Mouse (Mus musculus): ENCODE measurements at regions not wholly inside any gene's neighbourhood (a gene's known extent, or its start where the extent isn't known, plus 50 kb on each side); places are given as distances from the start of the nearest gene placed in this dataset.

DNA sequence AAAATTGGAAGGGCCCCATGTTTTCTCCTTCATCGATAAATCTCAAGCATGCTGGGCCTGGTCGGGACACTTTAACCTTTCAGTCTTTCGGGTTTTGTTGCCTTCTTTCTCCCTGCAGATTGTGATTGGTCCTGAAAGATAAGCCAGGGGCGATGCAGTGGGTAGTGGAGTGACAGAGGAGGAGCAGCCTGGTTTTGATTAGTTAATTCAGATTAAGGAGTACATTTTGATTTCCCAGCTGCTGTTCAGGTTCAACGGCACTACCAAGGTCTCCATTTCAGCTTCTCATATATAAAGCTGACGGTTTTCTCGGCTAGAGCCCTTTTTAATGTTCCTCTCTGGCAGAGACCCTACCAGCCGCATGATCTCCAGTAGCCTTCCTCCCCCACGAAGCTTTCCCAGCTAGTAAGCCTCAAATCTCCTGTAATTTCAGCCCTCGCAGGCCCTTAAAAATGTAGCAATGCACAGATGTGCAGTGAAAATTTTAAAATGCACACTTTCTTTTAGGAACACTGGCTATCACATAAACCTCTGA, 493.8 kb upstream of the Pkn2 start:
- no peak for DNase-seq

DNA sequence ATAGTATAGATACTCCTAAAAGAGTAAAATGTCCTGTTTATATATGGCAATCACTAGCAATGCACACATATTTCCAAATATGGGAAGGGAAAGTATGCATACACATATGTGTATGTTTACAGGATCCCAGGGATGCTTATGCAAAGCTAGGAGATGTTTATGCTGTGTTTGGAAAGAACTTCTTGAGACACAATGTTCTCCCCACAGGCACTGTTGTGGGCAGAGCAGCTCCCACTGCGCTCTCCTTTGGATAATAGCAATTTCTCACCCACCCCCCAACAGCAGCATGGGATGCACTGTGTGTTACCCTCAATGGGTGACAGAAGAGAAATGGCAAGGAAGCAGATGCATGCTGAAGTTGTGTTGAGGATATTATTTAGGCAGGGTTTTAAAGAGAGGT, 491.7 kb upstream of the Pkn2 start:
- no peak for DNase-seq

DNA sequence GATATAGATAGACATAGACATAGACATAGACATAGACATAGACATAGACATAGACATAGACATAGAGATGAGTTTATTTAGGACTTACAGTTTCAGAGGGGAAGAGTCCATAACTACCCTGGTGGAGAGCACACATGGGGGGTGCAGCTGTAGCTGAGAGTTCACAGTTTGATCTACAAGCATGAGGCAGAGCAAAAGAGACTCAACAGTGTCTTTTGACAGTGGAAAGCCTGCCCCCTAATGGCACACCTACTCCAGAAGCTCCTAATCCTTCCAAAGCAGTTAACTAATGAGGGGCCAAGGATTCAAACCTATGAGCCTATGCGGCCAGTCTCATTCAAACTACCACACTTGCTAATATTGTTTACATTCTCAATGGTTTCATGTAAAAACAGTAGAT, 487.2 kb upstream of the Pkn2 start:
- DNase-seq = no peak

DNA sequence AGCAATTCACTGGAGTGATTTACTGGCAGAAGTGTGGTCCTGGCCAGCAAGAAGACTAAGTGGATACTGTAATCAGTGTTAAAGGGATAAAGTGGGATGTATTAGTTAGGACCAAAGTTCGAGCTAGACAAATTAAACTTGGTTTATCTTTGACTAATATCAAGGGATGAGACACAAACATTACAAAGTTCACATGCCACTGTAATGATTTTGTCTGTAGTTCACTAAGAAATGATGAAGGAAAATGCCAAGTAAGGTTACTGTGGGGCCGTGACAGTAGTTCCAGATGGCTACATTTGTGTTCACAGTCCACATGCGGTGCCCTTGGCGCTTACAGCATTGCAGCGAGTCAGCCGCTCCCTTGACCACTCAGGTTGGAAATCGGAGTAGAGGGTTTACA, 458.2 kb upstream of the Pkn2 start:
- no peak for DNase-seq

DNA sequence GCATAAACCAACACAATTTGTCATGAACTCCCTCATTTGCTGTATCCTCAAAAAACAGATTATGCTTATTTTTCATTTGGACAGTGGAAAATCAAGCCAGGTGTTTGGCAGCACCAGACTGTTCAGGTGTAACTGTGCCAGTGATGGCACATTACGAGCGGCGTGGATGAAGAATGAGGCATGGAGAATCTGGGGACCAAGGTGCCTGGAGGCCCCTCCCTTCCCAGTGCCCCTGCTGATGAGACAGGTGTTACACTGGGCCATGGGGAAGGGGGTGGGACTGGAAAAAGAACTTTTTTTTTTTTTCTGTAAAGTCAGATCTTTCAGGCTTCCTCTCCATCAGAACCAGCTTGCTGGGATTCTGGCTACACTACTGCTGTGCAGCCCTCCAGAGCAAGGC, 451.5 kb upstream of the Pkn2 start:
- no peak for DNase-seq

DNA sequence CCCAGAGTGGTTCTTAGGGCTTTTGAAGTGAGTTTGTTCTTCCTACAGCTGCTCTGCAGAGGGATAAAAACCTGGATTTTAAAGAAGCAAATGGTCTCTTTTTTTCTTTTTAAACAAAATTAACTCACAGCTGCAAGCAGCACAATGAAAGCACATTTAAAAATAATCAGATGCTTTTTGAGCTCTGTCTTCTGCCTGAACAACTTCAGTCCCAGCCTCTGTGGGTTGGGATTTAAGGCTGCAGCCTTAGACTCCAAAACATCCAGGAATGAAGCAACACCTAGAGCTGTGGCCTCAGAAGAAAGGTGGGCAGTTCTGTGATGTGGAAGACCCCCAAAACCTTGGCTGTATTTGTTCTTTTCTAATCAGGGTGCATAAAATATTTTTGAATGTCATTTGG, 446.7 kb upstream of the Pkn2 start:
- no peak for DNase-seq

DNA sequence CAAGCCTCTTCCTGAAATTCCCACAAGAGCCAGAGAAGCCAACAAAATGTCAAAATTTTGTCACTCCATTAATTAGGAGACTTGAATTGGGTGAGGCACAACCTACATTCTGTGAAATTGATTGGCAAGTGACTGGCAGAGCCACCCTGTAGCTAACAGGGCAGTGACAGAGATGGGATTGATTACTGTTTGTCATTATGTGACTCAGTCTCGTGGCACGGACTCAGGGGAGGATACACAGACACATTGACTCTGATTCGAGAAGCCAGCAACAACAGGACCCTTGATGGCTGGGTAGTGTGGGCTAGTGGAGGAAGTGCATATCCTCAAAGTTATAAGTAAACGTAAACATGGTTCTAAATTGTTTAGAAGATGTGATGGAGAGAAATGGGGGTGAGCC, 445.8 kb upstream of the Pkn2 start:
- no peak for DNase-seq

DNA sequence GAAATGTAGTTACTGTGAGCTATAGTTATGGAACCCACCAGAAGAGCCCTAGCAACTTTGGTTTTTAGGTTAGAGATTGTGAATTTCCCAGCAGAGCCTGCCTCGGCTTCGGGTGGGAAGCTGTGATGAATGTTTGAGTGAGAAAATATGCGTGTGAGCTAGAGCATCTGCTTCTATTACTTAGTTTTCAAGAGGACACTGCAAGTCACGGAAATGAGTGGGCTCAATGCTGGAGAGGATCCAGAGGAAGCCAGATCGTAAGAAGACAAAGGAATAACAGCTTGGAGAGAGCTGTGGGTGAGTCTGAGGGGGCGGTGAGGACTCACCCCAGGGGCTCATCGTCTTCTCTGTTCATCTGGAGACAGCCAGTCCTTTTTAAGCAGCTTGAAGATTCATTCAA, 434.7 kb upstream of the Pkn2 start:
- DNase-seq = peak; percentile 91

DNA sequence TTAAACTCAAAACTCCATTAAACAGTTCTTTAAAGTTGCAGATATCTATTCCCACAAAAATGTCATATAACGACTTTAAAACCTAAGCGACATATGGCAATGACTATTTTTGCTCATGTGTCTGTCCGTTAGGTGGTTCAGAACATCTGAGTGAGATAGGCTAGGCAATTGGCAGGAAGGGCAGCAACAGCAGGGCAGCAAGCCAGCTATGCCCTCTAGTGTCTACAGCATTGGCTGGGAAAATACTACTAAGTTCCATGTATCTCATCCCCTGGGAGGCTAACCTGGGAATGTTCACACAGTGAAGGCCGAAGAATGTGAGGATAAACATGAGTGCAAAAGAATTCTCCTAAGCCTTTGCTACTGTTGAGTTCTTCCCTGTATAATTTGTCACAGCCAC, 410.0 kb upstream of the Pkn2 start:
- peak; percentile 57 for DNase-seq

DNA sequence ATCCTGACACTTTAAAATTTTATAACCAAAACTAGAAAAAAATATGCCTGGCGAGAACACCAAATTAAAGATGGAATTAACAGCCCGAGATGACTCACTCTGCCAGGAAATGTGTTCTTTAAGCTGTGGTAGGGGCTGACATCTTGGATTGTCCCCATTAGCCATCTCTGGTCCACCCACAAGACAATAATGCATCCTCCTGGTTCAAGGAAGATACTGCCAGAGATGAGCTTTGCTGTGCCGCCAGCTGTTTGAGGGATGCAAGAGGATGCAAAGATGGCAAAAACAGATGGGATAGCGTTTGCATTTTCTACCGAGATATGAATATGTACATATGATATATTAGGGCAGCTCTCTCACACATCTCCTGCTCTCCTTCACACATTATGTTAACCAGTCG, 382.3 kb upstream of the Pkn2 start:
- DNase-seq = peak; percentile 53

DNA sequence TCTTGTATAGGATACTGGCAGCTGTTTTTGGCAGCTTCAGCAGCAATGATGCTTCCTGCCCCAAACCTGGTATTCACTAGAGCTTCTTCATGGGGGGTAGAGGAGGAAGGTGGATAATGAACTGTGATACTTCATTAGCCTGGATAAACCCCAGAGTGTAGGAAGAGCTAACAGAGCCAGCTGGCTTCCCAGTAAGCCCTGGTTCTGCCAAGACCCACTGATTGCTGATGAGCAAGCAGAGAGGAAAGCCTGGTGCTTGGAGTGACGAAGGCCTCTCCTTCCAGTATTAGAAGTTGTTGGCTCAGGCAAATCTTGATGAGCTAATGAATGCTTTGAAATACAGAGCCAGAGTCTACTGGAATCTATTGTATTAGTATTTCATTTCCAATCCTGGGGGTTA, 370.8 kb upstream of the Pkn2 start:
- DNase-seq = peak; percentile 40

DNA sequence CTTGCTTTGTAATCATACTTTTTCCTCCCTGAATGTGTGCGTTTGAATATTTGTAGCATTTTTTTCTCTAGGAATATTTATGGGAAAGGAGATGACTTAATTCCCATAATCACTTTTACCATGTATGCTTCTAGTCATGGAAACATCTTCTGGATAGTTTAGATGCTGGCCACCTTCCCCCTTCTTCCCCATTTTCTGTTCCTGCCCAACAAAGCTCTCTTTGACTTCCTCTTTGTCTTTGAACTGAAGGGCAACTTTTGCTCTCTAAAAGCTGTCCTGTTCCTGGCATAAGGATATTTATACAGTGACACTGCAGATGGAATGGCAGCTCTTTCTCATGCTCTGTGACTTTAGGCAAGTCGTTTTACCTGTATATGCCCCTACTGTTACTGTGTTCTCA, 370.2 kb upstream of the Pkn2 start:
- DNase-seq = no peak

DNA sequence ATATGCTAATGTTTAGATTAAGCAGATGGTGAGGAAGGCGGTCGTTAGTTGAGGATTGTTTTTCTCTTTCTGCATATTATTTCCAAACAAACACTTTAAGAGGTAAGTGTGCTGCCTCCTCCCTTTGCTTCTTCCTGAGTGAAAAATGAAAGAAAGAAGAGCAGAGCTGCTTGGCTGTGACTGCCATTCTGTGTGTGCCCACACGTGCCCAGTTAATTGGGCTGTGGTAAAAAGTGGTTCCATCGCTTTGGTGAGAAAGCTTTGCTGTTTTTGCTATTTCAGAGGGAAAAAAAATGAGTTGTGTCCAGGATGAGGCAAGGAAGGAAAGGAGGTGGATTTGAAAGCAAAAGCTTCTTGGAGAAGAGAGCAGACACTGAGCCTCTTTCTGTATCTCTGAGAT, 360.9 kb upstream of the Pkn2 start:
- no peak for DNase-seq

DNA sequence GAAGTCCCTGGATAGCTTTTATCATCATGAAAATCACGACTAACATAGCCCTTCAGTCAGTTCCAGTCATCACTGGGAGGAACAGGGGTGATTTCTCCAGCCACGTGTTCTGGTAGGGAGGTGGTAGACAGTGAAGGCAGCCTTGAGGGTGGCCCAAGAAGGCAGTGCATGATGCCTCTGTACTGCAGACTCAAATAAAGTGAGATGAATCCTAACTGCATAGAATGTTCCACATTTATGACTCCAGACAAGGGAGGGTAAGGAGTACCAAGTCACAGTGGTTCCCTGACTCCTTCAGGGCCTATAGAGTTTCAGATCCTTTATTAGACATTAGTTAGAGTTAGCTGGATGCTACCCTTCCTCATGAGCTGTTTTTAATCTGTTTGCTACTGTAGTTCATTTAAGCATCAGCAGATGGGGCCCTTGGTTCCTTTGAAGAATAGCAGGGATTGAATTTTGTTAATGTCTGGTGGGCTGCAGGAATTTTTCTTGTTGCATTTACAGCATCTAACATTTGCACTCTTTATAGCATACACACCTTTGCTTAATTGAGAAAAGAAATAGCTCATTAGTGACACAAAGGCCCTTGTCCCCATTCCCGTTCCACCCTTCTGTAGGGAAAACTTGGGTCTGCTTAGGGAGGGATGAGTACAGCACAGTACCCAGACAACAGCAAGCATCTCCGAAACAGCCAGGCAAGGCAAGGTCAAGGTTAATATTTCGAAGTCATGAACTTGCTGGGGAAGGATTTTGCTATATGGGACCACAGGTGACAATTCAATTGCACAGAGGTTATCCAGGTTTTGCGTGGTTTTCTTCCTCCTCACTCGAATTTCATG, 359.0 kb upstream of the Pkn2 start:
- peak; percentile 18 for DNase-seq

DNA sequence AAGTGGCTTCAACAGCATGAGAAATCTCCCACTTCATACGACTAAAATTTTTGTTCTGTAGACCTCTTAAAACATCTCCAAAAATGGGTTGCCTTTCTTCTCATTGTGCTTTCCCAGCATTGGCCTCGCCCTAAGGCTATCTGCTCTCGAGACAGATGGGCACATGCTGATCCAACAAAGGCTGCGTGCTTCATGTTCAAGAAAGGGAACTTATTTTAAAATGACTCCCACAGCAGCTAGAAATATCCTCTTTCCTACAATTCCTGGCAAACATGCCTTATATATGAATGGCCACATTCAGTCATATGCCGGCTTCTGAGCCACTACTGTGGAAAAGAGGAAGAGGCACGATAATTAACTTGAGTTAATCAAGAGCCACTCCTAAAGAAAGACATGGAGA, 356.7 kb upstream of the Pkn2 start:
- DNase-seq = no peak

DNA sequence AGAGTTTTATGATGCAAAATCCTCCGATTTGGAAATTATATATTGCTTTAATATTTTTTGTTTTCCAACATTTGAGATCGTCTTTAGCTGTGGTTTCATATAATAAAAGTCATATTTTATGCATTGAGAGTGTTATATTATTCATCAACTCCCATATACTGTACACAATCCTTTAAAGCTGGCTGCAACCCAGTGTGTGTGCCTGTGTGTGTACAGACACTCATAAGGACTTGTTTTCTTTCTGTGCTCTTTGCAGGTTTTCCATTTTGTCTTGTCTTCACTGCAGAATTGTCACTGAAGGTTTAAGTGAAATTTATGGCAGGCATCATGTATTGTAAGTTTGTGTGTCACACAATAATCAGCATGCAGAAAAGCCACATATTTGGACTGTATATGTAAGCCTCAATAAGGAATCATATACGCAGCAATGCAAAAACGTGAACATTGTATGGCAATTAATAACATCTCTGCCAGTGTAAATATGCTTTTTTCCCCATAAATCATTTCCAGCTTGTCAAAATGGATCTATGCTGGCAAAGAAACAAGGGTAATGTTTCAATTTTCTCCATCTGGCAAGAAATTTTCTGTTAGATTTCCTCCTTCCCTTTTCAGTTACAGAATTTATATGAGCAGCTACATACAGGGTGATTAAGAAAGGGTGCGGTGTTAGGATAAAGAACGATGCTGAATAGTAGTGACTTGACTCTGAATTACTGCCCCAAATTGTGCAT, 342.4 kb upstream of the Pkn2 start:
- DNase-seq = no peak

DNA sequence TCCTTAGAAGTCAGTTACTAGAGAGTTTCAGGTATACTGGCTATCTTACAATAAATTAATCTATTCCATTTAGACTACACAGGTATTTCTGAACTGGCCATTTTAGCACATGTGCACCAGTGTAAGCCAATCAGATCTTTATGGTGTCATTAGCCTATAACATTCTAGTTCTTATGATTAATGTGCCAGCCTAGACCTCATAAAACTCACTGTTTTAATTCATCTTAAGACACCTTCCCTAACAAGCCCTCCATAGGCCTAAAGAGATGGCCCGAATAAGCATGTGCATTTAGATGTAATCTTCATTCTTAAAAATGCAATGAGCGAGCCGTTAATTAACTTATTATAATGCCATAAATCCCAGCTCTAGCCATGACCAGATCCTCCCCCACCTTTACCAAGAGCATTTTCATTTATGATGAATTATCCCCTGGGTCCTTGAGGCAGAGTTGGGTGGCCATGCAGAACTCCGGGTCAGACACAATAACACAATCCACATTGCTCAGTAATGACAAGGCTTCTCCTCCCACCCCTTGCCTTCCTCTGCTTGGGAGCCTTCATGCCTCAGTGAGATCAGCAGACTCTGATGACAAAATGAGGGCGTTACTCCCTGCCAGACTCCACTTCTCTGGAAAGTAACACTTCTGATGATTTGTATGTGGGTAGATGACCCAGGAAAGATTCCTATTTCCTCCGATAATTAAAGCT, 311.6 kb upstream of the Pkn2 start:
- DNase-seq = no peak

DNA sequence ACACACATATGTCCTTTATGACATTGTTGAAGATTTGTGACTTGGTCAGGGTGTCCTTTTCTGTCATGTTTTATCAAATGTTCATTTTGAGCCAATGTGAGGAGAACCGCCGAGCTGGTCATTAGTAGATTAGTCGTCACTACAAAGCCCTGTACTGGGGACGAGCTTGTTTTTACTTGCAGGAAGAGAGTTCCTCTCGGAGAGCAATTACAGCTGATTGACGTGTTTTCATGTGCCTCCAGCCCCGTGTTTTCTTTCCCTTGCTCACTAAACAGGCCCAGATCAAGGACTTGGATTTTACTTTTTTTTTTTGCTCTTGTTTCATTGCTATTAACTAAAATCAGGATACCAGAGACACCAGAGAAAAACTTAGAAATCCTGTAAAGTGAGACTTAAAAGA, 307.1 kb upstream of the Pkn2 start:
- no peak for DNase-seq

DNA sequence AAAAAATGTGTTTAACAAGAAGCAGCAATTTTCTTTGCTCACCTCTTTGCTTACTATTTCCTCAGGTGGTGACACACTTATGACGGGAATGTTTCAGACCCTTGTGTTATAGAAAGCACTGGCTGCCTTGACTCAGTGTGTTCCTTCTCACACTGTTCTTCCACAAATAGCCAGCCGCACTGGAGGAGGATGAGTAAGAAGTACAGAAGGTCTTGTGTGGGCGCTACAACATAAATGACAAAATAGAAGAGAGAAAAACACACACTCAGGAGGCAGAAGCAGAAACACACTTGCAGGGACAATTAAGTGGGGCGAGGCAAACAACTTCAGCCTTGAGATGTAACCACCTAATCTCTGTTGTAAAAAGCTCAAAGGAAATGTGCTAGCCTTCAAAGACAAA, 292.2 kb upstream of the Pkn2 start:
- peak; percentile 61 for DNase-seq

DNA sequence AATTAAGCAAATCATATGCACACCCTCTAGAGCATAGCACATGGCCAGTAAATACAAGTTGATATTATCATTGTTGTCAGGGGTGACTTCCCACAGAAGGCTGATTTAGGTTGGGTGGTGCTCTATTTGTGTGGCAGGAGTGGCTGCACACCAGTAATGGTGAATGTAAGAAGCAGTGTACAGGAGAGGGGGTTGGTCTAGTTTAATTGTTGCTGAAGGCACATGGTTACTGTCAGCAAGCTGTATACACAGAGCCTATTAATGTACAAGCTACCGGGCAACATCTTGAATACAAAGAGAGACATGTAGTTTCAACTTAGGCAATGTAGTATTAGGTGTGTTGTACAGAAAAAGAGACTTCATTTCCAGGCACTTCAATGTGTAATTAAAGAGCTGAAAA, 280.6 kb upstream of the Pkn2 start:
- no peak for DNase-seq

DNA sequence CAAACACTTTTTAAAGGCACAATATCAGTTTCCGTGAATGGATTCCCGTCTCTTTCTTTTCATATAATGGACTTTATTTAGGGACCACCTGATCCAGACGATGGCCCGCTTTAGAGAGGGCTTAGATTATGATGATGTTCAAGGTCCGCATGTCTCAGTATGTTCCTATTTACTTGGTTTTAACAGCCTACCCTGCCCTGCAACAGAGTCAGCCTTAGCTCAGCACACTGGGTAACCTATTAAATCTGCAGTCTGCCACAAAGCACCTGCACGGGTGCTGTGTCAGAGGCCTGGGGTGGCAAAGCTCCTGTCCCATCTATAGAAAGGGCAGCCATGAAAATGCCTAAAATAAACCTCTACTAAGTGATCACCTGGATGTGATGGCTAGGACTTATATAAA, 280.2 kb upstream of the Pkn2 start:
- DNase-seq = no peak

DNA sequence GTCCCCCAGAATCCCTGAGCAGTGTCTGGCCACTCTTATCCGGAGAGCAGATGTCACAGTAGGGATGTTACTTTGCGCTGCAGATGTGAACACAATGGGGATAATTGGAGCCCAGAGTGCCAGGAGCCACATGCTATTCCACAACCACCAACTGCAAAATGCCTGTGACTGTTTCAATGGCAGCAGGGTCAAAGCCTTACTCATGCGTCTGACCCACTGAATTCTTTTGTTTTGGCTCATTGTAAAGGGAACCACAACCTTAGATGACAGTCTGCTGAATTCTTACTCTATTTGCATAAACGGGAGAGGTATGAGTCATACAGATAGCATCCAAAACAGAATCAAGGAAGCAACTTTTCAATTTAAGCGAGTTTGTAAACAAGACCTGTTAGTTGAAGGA, 276.8 kb upstream of the Pkn2 start:
- DNase-seq = no peak

DNA sequence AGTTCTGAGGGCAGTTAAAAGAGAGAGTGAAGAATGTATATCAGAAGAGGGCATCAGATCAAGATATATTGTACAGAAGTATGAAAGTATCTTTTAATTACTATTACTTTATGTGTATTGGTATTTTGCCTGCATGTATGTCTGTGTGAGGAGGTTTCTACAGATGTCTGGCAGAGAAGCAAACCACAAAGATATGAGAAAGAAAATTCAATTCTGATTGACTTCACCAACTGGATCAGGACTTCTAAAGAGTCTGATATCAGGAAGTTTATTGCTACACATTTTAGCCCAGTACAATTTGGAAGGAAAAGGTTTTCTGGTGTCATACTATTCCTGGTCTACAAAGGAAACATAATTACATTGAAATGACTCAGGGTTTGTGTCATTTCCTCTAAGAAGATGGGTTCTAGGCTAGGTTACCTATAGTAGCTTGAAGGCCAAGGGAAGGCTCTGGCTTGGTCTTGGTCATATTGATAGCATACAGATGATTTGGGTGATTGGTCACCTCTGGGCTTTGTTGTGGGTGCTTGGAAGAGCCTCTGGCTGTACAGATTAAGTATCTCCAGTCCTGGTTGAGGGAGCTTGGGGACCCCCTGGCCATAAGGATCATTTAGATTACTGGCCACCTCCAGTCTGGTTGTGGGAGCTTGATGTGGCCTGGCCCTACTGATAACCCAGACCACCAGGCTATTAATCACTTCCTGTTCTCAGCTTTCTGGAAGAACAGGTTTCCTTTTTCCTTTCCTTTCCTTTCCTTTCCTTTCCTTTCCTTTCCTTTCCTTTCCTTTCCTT, 275.1 kb upstream of the Pkn2 start:
- no peak for DNase-seq

All from layer of hippocampus, adult 9-11 months (tissue).